ENCODE assay signal across 15 mouse cellular contexts in genomic region chr17:67711361-67711760, GRCm38 (mm10). TPM values are rescaled to one million over a fixed set of nuclear protein-coding genes. Genes with fewer than 3 reads are reported as not detected.
"Had no signal": no experiment of that assay in that cellular context is flagged by ENCODE, and none has a peak within 500 bp of the region (broad histone marks: within the 10 kb centered on the region; RNA-seq: fewer than 3 reads in every experiment).

No protein-coding gene starts in this region.

- H3K9ac ChIP-seq: limb, embryonic 12.5 days; liver, embryonic 13.5 days; lung, embryonic 14.5 days; midbrain, embryonic 13.5 days; stomach, embryonic 15.5 days had no signal

- H3K4me2 ChIP-seq: limb, embryonic 12.5 days; liver, embryonic 13.5 days; lung, embryonic 14.5 days; midbrain, embryonic 13.5 days; stomach, embryonic 15.5 days had no signal

- H3K27me3 ChIP-seq: limb, embryonic 12.5 days; liver, embryonic 13.5 days; midbrain, embryonic 13.5 days; stomach, embryonic 15.5 days had no signal

- H3K36me3 ChIP-seq: limb, embryonic 12.5 days; liver, embryonic 13.5 days; midbrain, embryonic 13.5 days; stomach, embryonic 15.5 days had no signal

- H3K4me3 ChIP-seq: limb, embryonic 12.5 days; liver, embryonic 13.5 days; midbrain, embryonic 13.5 days; stomach, embryonic 15.5 days had no signal

- H3K9me3 ChIP-seq: limb, embryonic 12.5 days; liver, embryonic 13.5 days; midbrain, embryonic 13.5 days; stomach, embryonic 15.5 days had no signal

- H3K4me1 ChIP-seq: liver, embryonic 13.5 days; stomach, embryonic 15.5 days had no signal

- H3K27ac ChIP-seq: limb, embryonic 12.5 days; liver, embryonic 13.5 days; macrophage; midbrain, embryonic 13.5 days; stomach, embryonic 15.5 days had no signal

- ATAC-seq: intestine, postnatal 0 days; midbrain, embryonic 13.5 days had no signal

- DNase-seq: kidney, adult 8-10 months; kidney, postnatal 14 days; layer of hippocampus, adult 9-11 months; layer of hippocampus, postnatal 36 days; liver, embryonic 13.5 days; lung, embryonic 14.5 days; lung, postnatal 10 days; right cerebral cortex, postnatal 14 days; thymus, adult 2 months; thymus, postnatal 25 days had no signal

RNA-seq across cellular contexts. Expression of gene Lama1, which starts 14.3 kb away (rescaled TPM):
- polyA plus RNA-seq: macrophage had no signal
